Mouse (Mus musculus) left cerebral cortex, postnatal 36 days (tissue): ENCODE results near the gene Acot1. TPM values are rescaled to one million over a fixed set of nuclear protein-coding genes. Genes with fewer than 3 reads are reported as not detected.

Experiments
- DNase-seq, 2 experiments: peaks; one replicate each; pipeline ENCODE4 v3.0.0; 2021 to 2022; ENCODE audit warnings: low spot score in 2 of 2, mixed read lengths in 1 of 2
- intact Hi-C: fragments of 180-260 bp; cut with DNase I; formaldehyde crosslinking; loops from one replicate; pipeline ENCODE4 v1.15.1; 2025
- total RNA-seq, 2 experiments: library from RNA; stranded (reverse); gene quantifications; 2 replicates each; pipeline ENCODE4 v1.2.3; 2021

The Acot1 gene
- total RNA-seq, 2 experiments from 2014 or later: 10.3 to 18.9 TPM

- DNase-seq: no peak
- intact Hi-C loops: loop anchor here (2.0 kb wide), 1 partner anchor 19 kb away; no protein-coding TSS in a partner anchor
These were observed 42.7 kb downstream of the Acot1 start, which contains the start of gene Acot3 for GRCm38 (mm10) chr12:84051937-84052474. Gene Acot3 (plus strand): TSS chr12:84052144.

- intact Hi-C loops: no loop called here
- no peak for DNase-seq
These were observed 43.3 kb downstream of the Acot1 start for GRCm38 (mm10) chr12:84052609-84053008.

DNA sequence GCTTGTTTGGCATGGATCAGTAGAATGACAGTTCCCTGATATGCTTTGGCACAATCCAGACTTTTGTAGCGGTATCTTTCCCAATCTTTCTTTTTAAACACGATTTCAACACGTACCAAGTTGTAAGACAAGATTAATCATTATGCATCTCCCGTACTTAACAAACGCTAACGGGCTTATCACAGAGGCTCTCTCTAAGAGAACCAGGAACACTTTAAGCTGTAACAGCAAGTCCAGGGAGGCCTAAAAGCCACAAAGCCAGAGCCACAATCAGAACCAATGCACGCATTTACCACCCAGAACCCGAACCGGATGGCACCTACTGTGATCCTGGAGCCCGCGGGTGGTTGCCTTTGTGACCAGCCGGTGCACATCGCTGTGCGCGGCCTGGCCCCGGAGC, 43.9 kb downstream of the Acot1 start:
- intact Hi-C loops: no loop called here
- peak in 1 of 2 experiments; percentile 29 for DNase-seq

DNA sequence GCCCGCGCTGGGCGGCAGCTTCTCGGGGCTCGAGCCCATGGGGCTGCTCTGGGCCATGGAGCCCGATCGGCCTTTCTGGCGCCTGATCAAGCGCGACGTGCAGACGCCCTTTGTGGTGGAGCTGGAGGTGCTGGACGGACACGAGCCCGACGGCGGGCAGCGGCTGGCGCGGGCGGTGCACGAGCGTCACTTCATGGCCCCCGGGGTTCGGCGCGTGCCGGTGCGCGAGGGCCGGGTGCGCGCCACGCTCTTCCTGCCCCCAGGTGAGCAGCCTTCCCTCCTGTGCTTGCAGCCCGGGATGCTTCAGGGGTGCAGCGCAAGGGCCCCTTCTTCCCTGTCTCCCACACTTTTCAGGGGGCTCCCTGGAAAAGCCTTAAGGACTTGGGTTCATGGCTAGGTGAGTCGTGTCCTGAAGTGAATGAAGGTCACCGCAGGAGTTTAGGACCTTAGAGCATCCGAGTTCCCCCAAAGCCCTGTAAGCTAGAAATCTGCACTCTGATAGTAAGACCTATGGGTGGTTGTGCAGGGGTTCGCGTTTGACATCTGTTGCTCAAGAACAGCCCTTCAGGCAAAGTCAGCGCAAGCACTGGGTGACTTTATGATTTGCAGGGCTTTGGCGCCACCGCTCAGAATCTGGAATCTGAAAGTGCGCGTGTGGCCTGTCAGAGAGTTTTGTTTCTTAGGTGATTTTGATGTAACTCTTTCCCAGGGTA, 44.5 kb downstream of the Acot1 start:
- DNase-seq: peak in 1 of 2 experiments; percentile 33

DNA sequence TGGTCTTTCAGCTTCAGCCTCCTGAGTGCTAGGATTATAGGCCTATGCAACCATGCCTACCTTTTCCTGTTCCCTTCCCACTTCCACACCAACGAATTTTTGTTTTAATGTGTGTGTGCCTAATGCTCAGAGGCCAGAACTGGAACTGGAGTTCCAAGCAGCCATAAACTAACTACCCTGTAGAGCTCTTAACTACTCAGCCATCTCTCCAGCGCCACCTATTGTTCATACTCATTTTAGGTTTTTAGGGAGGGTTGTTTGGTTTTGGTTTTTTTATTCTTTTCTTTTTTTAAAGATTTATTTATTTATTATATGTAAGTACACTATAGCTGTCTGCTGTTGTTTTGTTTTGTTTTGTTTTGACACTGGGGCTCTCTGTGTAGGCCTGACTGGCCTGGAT, 51.7 kb downstream of the Acot1 start:
- intact Hi-C loops: loop anchor here (2.0 kb wide), 1 partner anchor 88 kb away; no protein-coding TSS in a partner anchor
- no peak for DNase-seq

More for the DNA sequence above, 44.5 kb downstream of the Acot1 start:
- intact Hi-C loops: no loop called here

DNA sequence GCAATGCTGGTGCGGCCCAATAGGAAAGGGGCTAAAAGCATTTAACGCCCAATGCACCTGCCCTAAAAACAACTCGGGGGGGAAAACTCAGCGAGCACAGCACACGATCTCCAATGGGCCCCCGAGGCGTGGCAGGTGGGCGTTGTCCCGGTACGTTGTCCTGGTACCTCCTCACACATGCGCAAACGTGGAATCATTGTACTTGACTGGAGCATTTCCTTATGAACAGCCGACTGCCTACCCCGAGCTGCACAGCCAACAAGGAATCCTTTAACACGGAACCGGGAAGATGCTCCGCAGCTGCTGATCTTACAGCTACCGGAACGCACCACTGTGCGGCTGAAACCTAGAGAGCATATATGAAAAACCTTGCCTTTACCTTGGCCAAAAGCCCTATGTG, 53.0 kb downstream of the Acot1 start:
- no peak for DNase-seq
- intact Hi-C loops: no loop called here

DNA sequence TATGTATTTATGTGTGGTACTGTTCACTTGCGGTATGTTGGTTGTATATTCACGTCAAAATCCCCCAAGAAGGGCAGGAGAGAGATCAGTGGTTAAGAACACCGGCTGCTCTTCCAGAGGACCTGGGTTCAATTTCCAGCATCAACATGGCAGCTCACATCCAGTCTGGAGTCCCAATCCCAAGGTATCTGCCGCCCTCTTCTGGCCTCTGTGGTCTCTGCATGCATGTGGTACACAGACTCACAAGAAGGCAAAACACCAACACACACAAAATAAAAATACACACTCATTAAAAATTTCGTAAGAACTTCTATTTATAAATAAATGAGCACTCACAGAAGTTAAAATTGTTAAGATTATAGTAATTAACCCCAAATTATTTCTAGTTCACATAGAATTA, 53.9 kb downstream of the Acot1 start:
- no peak for DNase-seq
- intact Hi-C loops: no loop called here

GRCm38 (mm10) chr12:84063833-84064232, 54.5 kb downstream of the Acot1 start:
- intact Hi-C loops: no loop called here
- DNase-seq: no peak

- intact Hi-C loops: no loop called here
- DNase-seq: no peak
These were observed 55.3 kb downstream of the Acot1 start for GRCm38 (mm10) chr12:84064621-84065020.

- intact Hi-C loops: no loop called here
- no peak for DNase-seq
These were observed 58.5 kb downstream of the Acot1 start for GRCm38 (mm10) chr12:84067752-84068151.

Other genes starting within 250 kb of the Acot1 start
- 10 to 100 TPM in 1 of 2 experiments, 1 to 10 TPM in 1; 7.4 to 11.5 TPM for gene Papln, start 245.9 kb upstream of the Acot1 start, total RNA-seq
- gene Numb, start 87.6 kb upstream of the Acot1 start, total RNA-seq: 10 to 100 TPM; 59.4 to 76.9 TPM
- gene Riox1, start 58.9 kb upstream of the Acot1 start, total RNA-seq: 10 to 100 TPM; 14.7 to 20.1 TPM
- not detected for gene Heatr4, start 24.6 kb upstream of the Acot1 start, total RNA-seq
- gene Acot2, start 21.6 kb upstream of the Acot1 start, total RNA-seq: 10 to 100 TPM; 10.7 TPM
- 1 to 10 TPM; 2.1 to 2.8 TPM for gene Acot4, start 28.9 kb downstream of the Acot1 start, total RNA-seq
- not detected for gene Gm49366, start 29.4 kb downstream of the Acot1 start, total RNA-seq
- gene Acot3, start 42.7 kb downstream of the Acot1 start, total RNA-seq: 1 to 10 TPM; 3.2 to 3.6 TPM
- gene Acot5, start 59.8 kb downstream of the Acot1 start, total RNA-seq: 1 to 10 TPM; 4.9 to 6.2 TPM
- gene Acot6, start 91.2 kb downstream of the Acot1 start, total RNA-seq: 1 to 10 TPM; 3.6 to 3.7 TPM
- gene Dnal1, start 104.9 kb downstream of the Acot1 start, total RNA-seq: 100 to 1,000 TPM in 1 of 2 experiments, 10 to 100 TPM in 1; 86.7 to 102 TPM
- 1 to 10 TPM; 3.6 to 6.0 TPM for gene Pnma1, start 139.0 kb downstream of the Acot1 start, total RNA-seq
- 10 to 100 TPM; 17.2 to 18.5 TPM for gene Elmsan1, start 209.4 kb downstream of the Acot1 start, total RNA-seq